ENCODE assay signal across 26 mouse cellular contexts in genomic region chr13:16261145-16261544, GRCm38 (mm10).
DNase-seq lines count a peak whose midpoint lies in the region; ATAC-seq and TF ChIP-seq lines count a peak whose summit lies in the region.
"Had no signal": no experiment of that assay in that cellular context is flagged by ENCODE, and none has a peak within 500 bp of the region (broad histone marks: within the 10 kb centered on the region; RNA-seq: fewer than 3 reads in every experiment).

No protein-coding gene starts in this region.

- no peak overlapping the region for H3K27ac ChIP-seq in CH12.LX (ENCODE audit: insufficient read depth, low read depth)
- H3K27ac ChIP-seq: forebrain, embryonic 10.5 days; forebrain, embryonic 13.5 days; hindbrain, embryonic 10.5 days; hindbrain, embryonic 14.5 days; hindbrain, postnatal 0 days had no signal

- TF ChIP-seq POLR2A in CH12.LX (IDR thresholded peaks at IDR 0.05; ENCODE audit: low read depth, low read length) = no peak

- H3K9ac ChIP-seq in CH12.LX (ENCODE audit: insufficient read depth, low read depth) = no peak overlapping the region
- H3K9ac ChIP-seq: forebrain, embryonic 13.5 days; hindbrain, embryonic 14.5 days had no signal

- DNase-seq in 416B (ENCODE audit: low read depth) = peak; percentile 75
- peak; percentile 17 for DNase-seq in CH12.LX (ENCODE audit: extremely low read depth)
- no peak for DNase-seq in layer of hippocampus, postnatal 25 days (ENCODE audit: extremely low spot score in 1 of 2, low spot score in 1 of 2)
- no peak for DNase-seq in yolk sac, embryonic 10.5 days (ENCODE audit: low spot score)
- no peak for DNase-seq in cerebellum, adult 8-10 months
- DNase-seq: adrenal gland, postnatal 10 days; adrenal gland, postnatal 36 days; cerebellum, adult 11 months; cerebellum, adult 2 months; cerebellum, postnatal 10 days; cerebellum, postnatal 36 days; gastrocnemius, postnatal 10 days; gastrocnemius, postnatal 36 days; heart, adult 11 months had no signal

- TF ChIP-seq RAD21 in CH12.LX (IDR thresholded peaks at IDR 0.05; ENCODE audit: low read depth, low read length) = no peak

- TF ChIP-seq CTCF in CH12.LX (conservative IDR thresholded peaks at IDR 0.05 in 1 of 2, IDR thresholded peaks at IDR 0.05 in 1 of 2; ENCODE audit: low read depth in 2 of 2, low read length in 2 of 2) = no peak

- H3K4me3 ChIP-seq in CH12.LX (replicated peaks in 1 of 3; ENCODE audit: low read depth in 2 of 3, low read length in 2 of 3, poor library complexity in 1 of 3) = no peak overlapping the region
- H3K4me3 ChIP-seq: forebrain, embryonic 10.5 days; forebrain, embryonic 13.5 days; hindbrain, embryonic 10.5 days had no signal

- no peaks in the 10 kb centered on the region for H3K36me3 ChIP-seq in CH12.LX (replicated peaks in 1 of 2; ENCODE audit: control insufficient read depth in 1 of 2, insufficient read depth in 1 of 2, low read length in 1 of 2)
- H3K36me3 ChIP-seq: forebrain, embryonic 10.5 days; G1E; hindbrain, embryonic 10.5 days had no signal

- H3K4me1 ChIP-seq in CH12.LX (ENCODE audit: control insufficient read depth in 1 of 2, insufficient read depth in 2 of 2) = peaks cover 0 to 15% of the 10 kb centered on the region in 2 experiments; a peak in 2 of 4 replicates
- H3K4me1 ChIP-seq: forebrain, embryonic 10.5 days; forebrain, embryonic 13.5 days; hindbrain, embryonic 10.5 days had no signal

- no peaks in the 10 kb centered on the region for H3K27me3 ChIP-seq in CH12.LX (replicated peaks)
- H3K27me3 ChIP-seq: forebrain, embryonic 13.5 days; Patski had no signal

- peak; percentile 95 for ATAC-seq in granulocyte monocyte progenitor cell, adult 5-6 weeks (replicated peaks; ENCODE audit: poor library complexity, severe bottlenecking)
- ATAC-seq in megakaryocyte progenitor cell, adult 5-6 weeks (replicated peaks; ENCODE audit: poor library complexity) = peak; percentile 98
- ATAC-seq: forebrain, embryonic 13.5 days; forebrain, embryonic 16.5 days; hindbrain, postnatal 0 days; inflammation-experienced regulatory T-cells, adult 6 months; Patski had no signal

- H3K4me2 ChIP-seq in CH12.LX (ENCODE audit: insufficient read depth, low read depth, poor library complexity, severe bottlenecking) = no peak overlapping the region
- H3K4me2 ChIP-seq: forebrain, embryonic 13.5 days; heart, embryonic 11.5 days; hindbrain, embryonic 14.5 days had no signal

- H3K79me2 ChIP-seq in CH12.LX (replicated peaks; ENCODE audit: control insufficient read depth, extremely low read depth, insufficient read depth, poor library complexity, severe bottlenecking) = no peaks in the 10 kb centered on the region

- TF ChIP-seq EP300 in CH12.LX (IDR thresholded peaks at IDR 0.05; ENCODE audit: low read length) = no peak

- dilution Hi-C loops in CH12.LX (cut with MboI; ENCODE audit: extremely low pct_ligation_motif_present, extremely low pct_unique_long_range_greater_than_20kb, low sequenced_read_pairs) = no loop called here

- in situ Hi-C loops in CH12.LX (cut with MboI; ENCODE audit: low pct_ligation_motif_present, low pct_unique_long_range_greater_than_20kb, low sequenced_read_pairs) = no loop called here

- no peaks in the 10 kb centered on the region for H3K9me3 ChIP-seq in CH12.LX (replicated peaks; ENCODE audit: low read length)
- H3K9me3 ChIP-seq: forebrain, embryonic 10.5 days; forebrain, embryonic 13.5 days; G1E; hindbrain, embryonic 10.5 days had no signal

TF ChIP-seq in CH12.LX, 34 proteins besides CTCF, POLR2A, EP300 and RAD21:
- no peak for TF ChIP-seq HCFC1 (IDR thresholded peaks at IDR 0.05; ENCODE audit: low read depth, low read length)
- TF ChIP-seq ETS1 (conservative IDR thresholded peaks at IDR 0.05; ENCODE audit: low read depth, low read length) = no peak
- no peak for TF ChIP-seq KAT2A (IDR thresholded peaks at IDR 0.05; ENCODE audit: insufficient replicate concordance, low read length)
- no peak for TF ChIP-seq MAFK (IDR thresholded peaks at IDR 0.05; ENCODE audit: insufficient replicate concordance, low read length)
- no peak for TF ChIP-seq ZMIZ1 (IDR thresholded peaks at IDR 0.05; ENCODE audit: low read depth, low read length)
- TF ChIP-seq SIN3A (IDR thresholded peaks at IDR 0.05; ENCODE audit: low read length) = no peak
- TF ChIP-seq POLR2AphosphoS2 (IDR thresholded peaks at IDR 0.05; ENCODE audit: low read depth, low read length) = no peak
- TF ChIP-seq CHD2 (IDR thresholded peaks at IDR 0.05; ENCODE audit: low read length) = no peak
- no peak for TF ChIP-seq MXI1 (IDR thresholded peaks at IDR 0.05; ENCODE audit: low read depth, low read length)

Comparison
In these comparisons a context has a peak if more than half of its experiments do, and no peak if none do; other contexts are left out.
1. DNase-seq: peak in 416B (single experiment) and CH12.LX (single experiment); none in layer of hippocampus, postnatal 25 days (0 of 2), yolk sac, embryonic 10.5 days (single experiment) and cerebellum, adult 8-10 months (single experiment).